Mouse (Mus musculus): ENCODE measurements around the gene Gm32802. TPM values are rescaled to one million over a fixed set of nuclear protein-coding genes. Genes with fewer than 3 reads are reported as not detected.

The Gm32802 gene
- total and polyA plus RNA-seq, 2 experiments: not detected

Other genes starting within 250 kb of the Gm32802 start
- 0.94 and 1.1 TPM in 2 replicates for gene Mdm1, start 116.9 kb upstream of the Gm32802 start, total RNA-seq (2014; rRNA removed)
- 0.35 and 0.49 TPM in 2 replicates for gene Mdm1, start 116.9 kb upstream of the Gm32802 start, polyA plus RNA-seq (2012; rRNA removed)
- not detected in 2 replicates for gene Il22, start 53.7 kb upstream of the Gm32802 start, total RNA-seq (2014; rRNA removed)
- not detected in 2 replicates for gene Il22, start 53.7 kb upstream of the Gm32802 start, polyA plus RNA-seq (2012; rRNA removed)
- gene Gm32717, start 17.9 kb upstream of the Gm32802 start, total RNA-seq (2014; rRNA removed): not detected in 2 replicates
- gene Gm32717, start 17.9 kb upstream of the Gm32802 start, polyA plus RNA-seq (2012; rRNA removed): not detected in 2 replicates
- gene Iltifb, start 36.4 kb downstream of the Gm32802 start, total RNA-seq (2014; rRNA removed): not detected in 2 replicates
- not detected in 2 replicates for gene Iltifb, start 36.4 kb downstream of the Gm32802 start, polyA plus RNA-seq (2012; rRNA removed)
- gene Gm9040, start 68.3 kb downstream of the Gm32802 start, total RNA-seq (2014; rRNA removed): not detected in 2 replicates
- not detected in 2 replicates for gene Gm9040, start 68.3 kb downstream of the Gm32802 start, polyA plus RNA-seq (2012; rRNA removed)
- gene Gm9044, start 73.7 kb downstream of the Gm32802 start, total RNA-seq (2014; rRNA removed): not detected in 2 replicates
- not detected in 2 replicates for gene Gm9044, start 73.7 kb downstream of the Gm32802 start, polyA plus RNA-seq (2012; rRNA removed)
- not detected in 2 replicates for gene Gm9045, start 79.1 kb downstream of the Gm32802 start, total RNA-seq (2014; rRNA removed)
- gene Gm9045, start 79.1 kb downstream of the Gm32802 start, polyA plus RNA-seq (2012; rRNA removed): not detected in 2 replicates
- not detected in 2 replicates for gene Gm9046, start 84.6 kb downstream of the Gm32802 start, total RNA-seq (2014; rRNA removed)
- gene Gm9046, start 84.6 kb downstream of the Gm32802 start, polyA plus RNA-seq (2012; rRNA removed): not detected in 2 replicates
- gene Gm9048, start 90.0 kb downstream of the Gm32802 start, total RNA-seq (2014; rRNA removed): not detected in 2 replicates
- gene Gm9048, start 90.0 kb downstream of the Gm32802 start, polyA plus RNA-seq (2012; rRNA removed): not detected in 2 replicates
- gene Gm9049, start 95.4 kb downstream of the Gm32802 start, total RNA-seq (2014; rRNA removed): not detected in 2 replicates
- gene Gm9049, start 95.4 kb downstream of the Gm32802 start, polyA plus RNA-seq (2012; rRNA removed): not detected in 2 replicates
- gene Ifng, start 182.4 kb downstream of the Gm32802 start, total RNA-seq (2014; rRNA removed): not detected in 2 replicates
- 0.07 and 0.10 TPM in 2 replicates for gene Ifng, start 182.4 kb downstream of the Gm32802 start, polyA plus RNA-seq (2012; rRNA removed)

All from liver, adult 2 months (tissue).